Mouse (Mus musculus) MEL (cell line): ENCODE results near the gene Cfap206. TPM values are rescaled to one million over a fixed set of nuclear protein-coding genes. Genes with fewer than 3 reads are reported as not detected.
"Not testable (repeated sequence)": the region's sequence is repeated elsewhere in the genome, so short reads cannot be mapped to it uniquely, and the experiment has no call there.

Source experiments
- DNase-seq: peaks from one replicate; pipeline ENCODE4 v3.0.0; 2011; ENCODE audit warnings: low read depth, low spot score
- H3K27ac ChIP-seq: 2 replicates; pipeline ENCODE4 v1.5.1; 2012; ENCODE audit warnings: low read depth, mild to moderate bottlenecking, control low read depth, low read length, moderate library complexity; ENCODE audit not compliant: control insufficient read depth
- H3K27me3 ChIP-seq, 2 experiments: fragments of 150-350 bp in 1 of 2; sonication (generic) in 1 of 2; 2 replicates each; pipeline ENCODE4 v1.6.1; 2012; ENCODE audit warnings: low read length in 2 of 2, mild to moderate bottlenecking in 2 of 2, improper control_type of control experiment in 1 of 2, moderate library complexity in 1 of 2; ENCODE audit not compliant: insufficient read depth in 2 of 2, control insufficient read depth in 1 of 2
- H3K36me3 ChIP-seq, 2 experiments: 2 replicates each; pipeline ENCODE4 v1.6.1; 2012 to 2014; ENCODE audit warnings: low read length in 2 of 2, improper control_type of control experiment in 1 of 2, inconsistent platforms in 1 of 2, mild to moderate bottlenecking in 1 of 2; ENCODE audit not compliant: insufficient read depth in 2 of 2, control insufficient read depth in 1 of 2
- H3K4me1 ChIP-seq, 2 experiments: fragments of 150-350 bp in 1 of 2; sonication (generic) in 1 of 2; 2 replicates each; pipeline ENCODE4 v1.6.1; 2012; ENCODE audit warnings: low read length in 2 of 2, improper control_type of control experiment in 1 of 2, mild to moderate bottlenecking in 1 of 2; ENCODE audit not compliant: insufficient read depth in 2 of 2, control insufficient read depth in 1 of 2
- H3K4me3 ChIP-seq, 2 experiments: fragments of 150-350 bp in 1 of 2; sonication (generic) in 1 of 2; 2 replicates each; pipeline ENCODE4 v1.5.1; 2012; ENCODE audit warnings: low read depth in 2 of 2, low read length in 2 of 2, mild to moderate bottlenecking in 2 of 2, moderate library complexity in 2 of 2, control low read depth in 1 of 2, improper control_type of control experiment in 1 of 2; ENCODE audit not compliant: control insufficient read depth in 1 of 2, insufficient read depth in 1 of 2
- H3K79me2 ChIP-seq: 2 replicates; pipeline ENCODE4 v1.6.1; 2012; ENCODE audit warnings: mild to moderate bottlenecking, low read length, moderate library complexity; ENCODE audit not compliant: control insufficient read depth, poor library complexity, insufficient read depth
- H3K9ac ChIP-seq: 2 replicates; pipeline ENCODE4 v1.6.1; 2012; ENCODE audit warnings: low read depth, mild to moderate bottlenecking, control low read depth, low read length, moderate library complexity; ENCODE audit not compliant: control insufficient read depth, poor library complexity, severe bottlenecking
- H3K9me3 ChIP-seq: fragments of 150-350 bp; sonication (generic); replicated peaks from 2 replicates; pipeline ENCODE4 v1.6.1; 2012; ENCODE audit warnings: mild to moderate bottlenecking, low read length, improper control_type of control experiment, moderate library complexity; ENCODE audit not compliant: insufficient read depth
- BHLHE40 ChIP-seq: IDR thresholded peaks from 2 replicates; pipeline ENCODE4 v1.6.1; 2012; ENCODE audit warnings: low read depth, mild to moderate bottlenecking, inconsistent platforms, low read length, improper control_type of control experiment, borderline replicate concordance
- CHD1 ChIP-seq: IDR thresholded peaks from 2 replicates; pipeline ENCODE4 v1.6.1; 2012; ENCODE audit warnings: low read depth, mild to moderate bottlenecking, inconsistent platforms, low read length, improper control_type of control experiment
- CTCF ChIP-seq, 3 experiments: IDR thresholded peaks in 2 of 3; conservative IDR thresholded peaks in 1 of 3; 2 replicates each; pipeline ENCODE4 v1.5.1; 2011 to 2012; ENCODE audit warnings: low read length in 3 of 3, low read depth in 2 of 3, mild to moderate bottlenecking in 2 of 3, improper control_type of control experiment in 1 of 3, inconsistent platforms in 1 of 3, mixed read lengths in 1 of 3, moderate library complexity in 1 of 3; ENCODE audit not compliant: control insufficient read depth in 1 of 3, insufficient read depth in 1 of 3, poor library complexity in 1 of 3, severe bottlenecking in 1 of 3
- ELF1 ChIP-seq: IDR thresholded peaks from 2 replicates; pipeline ENCODE4 v1.6.1; 2014; ENCODE audit warnings: low read depth, mild to moderate bottlenecking, inconsistent platforms, low read length, improper control_type of control experiment, moderate library complexity
- GABPA ChIP-seq: IDR thresholded peaks from 2 replicates; pipeline ENCODE4 v1.6.1; 2012; ENCODE audit warnings: low read depth, mild to moderate bottlenecking, inconsistent platforms, low read length, improper control_type of control experiment, moderate library complexity
- GATA1 ChIP-seq: IDR thresholded peaks from 2 replicates; pipeline ENCODE4 v1.6.1; 2011; ENCODE audit warnings: low read depth, low read length, improper control_type of control experiment
- HCFC1 ChIP-seq: IDR thresholded peaks from 2 replicates; pipeline ENCODE4 v1.6.1; 2012; ENCODE audit warnings: low read depth, mild to moderate bottlenecking, inconsistent platforms, low read length, improper control_type of control experiment, moderate library complexity
- KAT2A ChIP-seq: conservative IDR thresholded peaks from 2 replicates; pipeline ENCODE4 v1.6.1; 2012; ENCODE audit warnings: low read depth, low read length, improper control_type of control experiment, inconsistent platforms
- MYB ChIP-seq: IDR thresholded peaks from 2 replicates; pipeline ENCODE4 v1.6.1; 2011; ENCODE audit warnings: mild to moderate bottlenecking, low read depth, low read length, improper control_type of control experiment
- MYC ChIP-seq: IDR thresholded peaks from 2 replicates; pipeline ENCODE4 v1.6.1; 2011; ENCODE audit warnings: low read depth, mild to moderate bottlenecking, low read length, improper control_type of control experiment, moderate library complexity
- NRF1 ChIP-seq: IDR thresholded peaks from 2 replicates; pipeline ENCODE4 v1.6.1; 2014; ENCODE audit warnings: low read depth, mild to moderate bottlenecking, inconsistent platforms, low read length, improper control_type of control experiment, moderate library complexity; ENCODE audit not compliant: poor library complexity, insufficient read depth, severe bottlenecking
- POLR2AphosphoS2 ChIP-seq: IDR thresholded peaks from 2 replicates; pipeline ENCODE4 v1.6.1; 2011; ENCODE audit warnings: low read length, improper control_type of control experiment
- RAD21 ChIP-seq: IDR thresholded peaks from 2 replicates; pipeline ENCODE4 v1.6.1; 2011; ENCODE audit warnings: mild to moderate bottlenecking, low read depth, low read length, improper control_type of control experiment
- SMC3 ChIP-seq: IDR thresholded peaks from 2 replicates; pipeline ENCODE4 v1.6.1; 2011; ENCODE audit warnings: low read depth, low read length, improper control_type of control experiment
- TAL1 ChIP-seq: IDR thresholded peaks from 2 replicates; pipeline ENCODE4 v1.6.1; 2012; ENCODE audit warnings: mild to moderate bottlenecking, inconsistent platforms, low read length, moderate library complexity, mixed read lengths
- TCF12 ChIP-seq: IDR thresholded peaks from 2 replicates; pipeline ENCODE4 v1.6.1; 2014; ENCODE audit warnings: low read depth, mild to moderate bottlenecking, inconsistent platforms, low read length, improper control_type of control experiment, moderate library complexity
- USF1 ChIP-seq: IDR thresholded peaks from 2 replicates; pipeline ENCODE4 v1.6.1; 2014; ENCODE audit warnings: low read depth, mild to moderate bottlenecking, inconsistent platforms, low read length, improper control_type of control experiment, moderate library complexity
- USF2 ChIP-seq, 2 experiments: IDR thresholded peaks; 2 replicates each; pipeline ENCODE4 v1.6.1; 2011 to 2012; ENCODE audit warnings: improper control_type of control experiment in 2 of 2, low read length in 2 of 2, borderline replicate concordance in 1 of 2, inconsistent platforms in 1 of 2, low read depth in 1 of 2, mild to moderate bottlenecking in 1 of 2; ENCODE audit not compliant: insufficient read depth in 1 of 2
- ZKSCAN1 ChIP-seq: IDR thresholded peaks from 2 replicates; pipeline ENCODE4 v1.6.1; 2012; ENCODE audit warnings: low read depth, mild to moderate bottlenecking, inconsistent platforms, low read length, improper control_type of control experiment, moderate library complexity
- ZMIZ1 ChIP-seq: IDR thresholded peaks from 2 replicates; pipeline ENCODE4 v1.6.1; 2012; ENCODE audit warnings: low read depth, mild to moderate bottlenecking, inconsistent platforms, low read length, improper control_type of control experiment, moderate library complexity
- polyA plus RNA-seq, 2 experiments: library from polyadenylated mRNA; stranded (reverse) in 1 of 2; unstranded in 1 of 2; fragments of >175 nt in 1 of 2; fragments of >200 nt in 1 of 2; gene quantifications; 2 replicates each; pipeline versions ENCODE4 v1.2.1 to v1.2.4; 2012; ENCODE audit warnings: low replicate concordance in 2 of 2, low read depth in 1 of 2; ENCODE audit not compliant: insufficient read length in 2 of 2, insufficient read depth in 1 of 2, missing spikeins in 1 of 2
- total RNA-seq: library from RNA; depleted of rRNA; stranded (reverse); fragments of 300-350 nt; gene quantifications from 2 replicates; pipeline ENCODE4 v1.2.3, GENCODE M21; 2012

The Cfap206 gene
- total and polyA plus RNA-seq, 3 experiments = not detected

GRCm38 (mm10) chr4:34733415-34733814 lies 3.4 kb upstream of the Cfap206 start:
- H3K79me2 ChIP-seq, H3K4me3 ChIP-seq, H3K27me3 ChIP-seq, H3K9ac ChIP-seq, H3K9me3 ChIP-seq, H3K4me1 ChIP-seq, H3K36me3 ChIP-seq, H3K27ac ChIP-seq: not testable (repeated sequence)
- TF ChIP-seq SMC3 (peak; percentile 56), CTCF (IDR thresholded peaks at IDR 0.05 in 2 of 3, conservative IDR thresholded peaks at IDR 0.05 in 1 of 3; ENCODE audit: control insufficient read depth in 1 of 3, insufficient read depth in 1 of 3, low read depth in 2 of 3, low read length in 3 of 3, poor library complexity in 1 of 3, severe bottlenecking in 1 of 3) (peak; percentile 15 to 54 (median 52); a peak in 4 of 6 replicates), RAD21 (peak; percentile 52)
- peak; percentile 48 for DNase-seq

GRCm38 (mm10) chr4:34725710-34726109 lies 4.3 kb downstream of the Cfap206 start:
- H3K4me3 ChIP-seq, H3K9me3 ChIP-seq, H3K27me3 ChIP-seq, H3K27ac ChIP-seq, H3K9ac ChIP-seq, H3K79me2 ChIP-seq, H3K4me1 ChIP-seq, H3K36me3 ChIP-seq, DNase-seq: not testable (repeated sequence)

GRCm38 (mm10) chr4:34724306-34724705 lies 5.7 kb downstream of the Cfap206 start:
- no peak overlapping the region for H3K9ac ChIP-seq
- no peak overlapping the region for H3K27ac ChIP-seq
- no peak for TF ChIP-seq BHLHE40
- TF ChIP-seq HCFC1 = no peak
- no peak for TF ChIP-seq GATA1
- no peak for TF ChIP-seq TAL1
- TF ChIP-seq CHD1 = no peak
- no peak for TF ChIP-seq MYB
- no peak for TF ChIP-seq CTCF (IDR thresholded peaks at IDR 0.05 in 2 of 3, conservative IDR thresholded peaks at IDR 0.05 in 1 of 3; ENCODE audit: control insufficient read depth in 1 of 3, insufficient read depth in 1 of 3, low read depth in 2 of 3, low read length in 3 of 3, poor library complexity in 1 of 3, severe bottlenecking in 1 of 3)
- TF ChIP-seq, all 39 proteins: peak for 0
- Histone ChIP-seq H3K4me3 (no peak overlapping the region), H3K79me2 (no peaks in the 10 kb centered on the region), H3K9me3 (no peaks in the 10 kb centered on the region), H3K36me3 (no peaks in the 10 kb centered on the region), H3K4me1 (no peaks in the 10 kb centered on the region), H3K27me3 (peaks cover 1 to 3% of the 10 kb centered on the region in 2 experiments; a peak in 2 of 4 replicates)
- no peak for DNase-seq

- Histone ChIP-seq H3K9ac (no peak overlapping the region), H3K9me3 (no peaks in the 10 kb centered on the region), H3K4me3 (no peak overlapping the region), H3K27me3 (peaks cover 1 to 3% of the 10 kb centered on the region in 2 experiments; a peak in 2 of 4 replicates), H3K36me3 (no peaks in the 10 kb centered on the region), H3K27ac (no peak overlapping the region), H3K4me1 (no peaks in the 10 kb centered on the region), H3K79me2 (no peaks in the 10 kb centered on the region)
- DNase-seq = no peak
- TF ChIP-seq GABPA (no peak), NRF1 (no peak), ZKSCAN1 (no peak), USF2 (IDR thresholded peaks at IDR 0.05; ENCODE audit: borderline replicate concordance in 1 of 2, insufficient read depth in 1 of 2, low read depth in 1 of 2, low read length in 2 of 2) (no peak), TCF12 (no peak), MYC (no peak), MYB (no peak), BHLHE40 (no peak), POLR2AphosphoS2 (no peak), KAT2A (no peak), USF1 (no peak), ZMIZ1 (no peak), ELF1 (no peak)
Observed at GRCm38 (mm10) chr4:34723186-34723585, 6.8 kb downstream of the Cfap206 start.
